Mouse (Mus musculus) E14TG2a.4 (cell line): ENCODE data around the gene Slc16a13.

Experiments
- CTCF ChIP-seq: conservative IDR thresholded peaks from 2 replicates; pipeline ENCODE4 v1.5.1; 2014; ENCODE audit warnings: low read length
- POU5F1 ChIP-seq: IDR thresholded peaks from 2 replicates; pipeline ENCODE4 v1.6.1; 2014; ENCODE audit warnings: low read length, borderline replicate concordance

DNA sequence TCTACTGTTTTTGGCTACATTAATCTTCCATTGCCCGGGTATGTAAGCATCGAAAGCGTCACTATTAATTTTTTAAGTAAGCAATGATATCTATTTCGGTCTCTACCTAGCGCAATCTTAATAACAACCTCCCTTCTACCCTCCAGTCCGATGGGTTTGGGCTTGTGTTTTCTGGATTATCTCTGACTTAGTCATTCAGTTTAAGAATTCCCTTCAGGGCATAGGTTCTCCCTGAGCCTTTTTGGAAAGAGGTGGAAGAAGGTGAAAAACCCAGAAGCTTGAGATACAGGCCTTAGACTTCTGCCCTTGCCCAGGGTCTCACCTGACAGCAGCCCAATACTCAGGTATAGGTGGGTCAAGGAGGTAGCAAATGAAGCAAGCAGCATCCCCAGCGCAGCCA, 991 bp downstream of the Slc16a13 start:
- no peak for TF ChIP-seq CTCF
- TF ChIP-seq POU5F1: no peak
